Mouse (Mus musculus): ENCODE measurements around the gene Pde7b. TPM values are rescaled to one million over a fixed set of nuclear protein-coding genes. Genes with fewer than 3 reads are reported as not detected.

Gene Pde7b
- total and polyA plus RNA-seq, 3 experiments: not detected

- Histone ChIP-seq H3K9ac (ENCODE audit: insufficient read depth, low read depth) (no peak overlapping the region), H3K4me3 (replicated peaks in 1 of 3; ENCODE audit: low read depth in 2 of 3, low read length in 2 of 3, poor library complexity in 1 of 3) (no peak overlapping the region), H3K9me3 (replicated peaks; ENCODE audit: low read length) (no peaks in the 10 kb centered on the region), H3K79me2 (replicated peaks; ENCODE audit: control insufficient read depth, extremely low read depth, insufficient read depth, poor library complexity, severe bottlenecking) (no peaks in the 10 kb centered on the region), H3K27me3 (replicated peaks) (no peaks in the 10 kb centered on the region), H3K27ac (ENCODE audit: insufficient read depth, low read depth) (no peak overlapping the region), H3K4me1 (ENCODE audit: control insufficient read depth in 1 of 2, insufficient read depth in 2 of 2) (no peaks in the 10 kb centered on the region), H3K4me2 (ENCODE audit: insufficient read depth, low read depth, poor library complexity, severe bottlenecking) (no peak overlapping the region), H3K36me3 (replicated peaks in 1 of 2; ENCODE audit: control insufficient read depth in 1 of 2, insufficient read depth in 1 of 2, low read length in 1 of 2) (no peaks in the 10 kb centered on the region)
- no peak for TF ChIP-seq RCOR1 (conservative IDR thresholded peaks at IDR 0.05; ENCODE audit: low read depth, low read length)
- TF ChIP-seq ETS1 (conservative IDR thresholded peaks at IDR 0.05; ENCODE audit: low read depth, low read length): no peak
- no peak for TF ChIP-seq BHLHE40 (IDR thresholded peaks at IDR 0.05; ENCODE audit: low read depth, low read length)
- TF ChIP-seq JUN (IDR thresholded peaks at IDR 0.05; ENCODE audit: insufficient read depth, low read depth, low read length): no peak
- TF ChIP-seq ZNF384 (IDR thresholded peaks at IDR 0.05; ENCODE audit: low read depth, low read length): no peak
- no peak for TF ChIP-seq USF1 (IDR thresholded peaks at IDR 0.05; ENCODE audit: low read depth, low read length)
- no peak for TF ChIP-seq POLR2AphosphoS2 (IDR thresholded peaks at IDR 0.05; ENCODE audit: low read depth, low read length)
- TF ChIP-seq NRF1 (IDR thresholded peaks at IDR 0.05; ENCODE audit: low read depth, low read length): no peak
- no peak for TF ChIP-seq MEF2A (IDR thresholded peaks at IDR 0.05; ENCODE audit: borderline replicate concordance, low read depth, low read length)
- no peak for TF ChIP-seq KAT2A (IDR thresholded peaks at IDR 0.05; ENCODE audit: insufficient replicate concordance, low read length)
- TF ChIP-seq NELFE (IDR thresholded peaks at IDR 0.05; ENCODE audit: low read depth, low read length): no peak
- TF ChIP-seq POLR2A (IDR thresholded peaks at IDR 0.05; ENCODE audit: low read depth, low read length): no peak
- no peak for TF ChIP-seq MXI1 (IDR thresholded peaks at IDR 0.05; ENCODE audit: low read depth, low read length)
- DNase-seq (ENCODE audit: extremely low read depth): no peak
- dilution Hi-C loops (cut with MboI; ENCODE audit: extremely low pct_ligation_motif_present, extremely low pct_unique_long_range_greater_than_20kb, low sequenced_read_pairs): no loop called here
- in situ Hi-C loops (cut with MboI; ENCODE audit: low pct_ligation_motif_present, low pct_unique_long_range_greater_than_20kb, low sequenced_read_pairs): no loop called here
Observed at GRCm38 (mm10) chr10:20654590-20654989, 70.3 kb downstream of the Pde7b start.

- in situ Hi-C loops (cut with MboI; ENCODE audit: low pct_ligation_motif_present, low pct_unique_long_range_greater_than_20kb, low sequenced_read_pairs): no loop called here
Observed at GRCm38 (mm10) chr10:20654187-20654586, 70.7 kb downstream of the Pde7b start.

More at GRCm38 (mm10) chr10:20654187-20654586, 70.7 kb downstream of the Pde7b start:
- Histone ChIP-seq H3K4me2 (ENCODE audit: insufficient read depth, low read depth, poor library complexity, severe bottlenecking) (no peak overlapping the region), H3K4me3 (replicated peaks in 1 of 3; ENCODE audit: low read depth in 2 of 3, low read length in 2 of 3, poor library complexity in 1 of 3) (no peak overlapping the region), H3K4me1 (ENCODE audit: control insufficient read depth in 1 of 2, insufficient read depth in 2 of 2) (no peaks in the 10 kb centered on the region), H3K36me3 (replicated peaks in 1 of 2; ENCODE audit: control insufficient read depth in 1 of 2, insufficient read depth in 1 of 2, low read length in 1 of 2) (no peaks in the 10 kb centered on the region), H3K9me3 (replicated peaks; ENCODE audit: low read length) (no peaks in the 10 kb centered on the region), H3K27me3 (replicated peaks) (no peaks in the 10 kb centered on the region), H3K79me2 (replicated peaks; ENCODE audit: control insufficient read depth, extremely low read depth, insufficient read depth, poor library complexity, severe bottlenecking) (no peaks in the 10 kb centered on the region), H3K27ac (ENCODE audit: insufficient read depth, low read depth) (no peak overlapping the region), H3K9ac (ENCODE audit: insufficient read depth, low read depth) (no peak overlapping the region)
- dilution Hi-C loops (cut with MboI; ENCODE audit: extremely low pct_ligation_motif_present, extremely low pct_unique_long_range_greater_than_20kb, low sequenced_read_pairs): no loop called here
- TF ChIP-seq SIN3A (IDR thresholded peaks at IDR 0.05; ENCODE audit: low read length) (no peak), MYC (IDR thresholded peaks at IDR 0.05; ENCODE audit: low read depth, low read length) (no peak), BHLHE40 (IDR thresholded peaks at IDR 0.05; ENCODE audit: low read depth, low read length) (no peak), PAX5 (IDR thresholded peaks at IDR 0.05; ENCODE audit: low read length) (no peak), JUND (conservative IDR thresholded peaks at IDR 0.05; ENCODE audit: low read depth, low read length) (no peak), POLR2A (IDR thresholded peaks at IDR 0.05; ENCODE audit: low read depth, low read length) (no peak), UBTF (IDR thresholded peaks at IDR 0.05; ENCODE audit: low read depth, low read length) (no peak), TBP (conservative IDR thresholded peaks at IDR 0.05; ENCODE audit: low read depth, low read length) (no peak), USF2 (conservative IDR thresholded peaks at IDR 0.05; ENCODE audit: low read depth, low read length) (no peak), MAFK (IDR thresholded peaks at IDR 0.05; ENCODE audit: insufficient replicate concordance, low read length) (no peak)
- DNase-seq (ENCODE audit: extremely low read depth): no peak

Data from CH12.LX (cell line).